Mouse (Mus musculus): ENCODE results near the gene Banf1. TPM values are rescaled to one million over a fixed set of nuclear protein-coding genes. Genes with fewer than 3 reads are reported as not detected.
"Not testable (repeated sequence)": the region's sequence is repeated elsewhere in the genome, so short reads cannot be mapped to it uniquely, and the experiment has no call there.

Banf1 gene
- 392 and 402 TPM in 2 replicates for polyA plus RNA-seq (2016; fragmentation: Nextera tagmentation; extraction: Ambion mirVana)

GRCm38 (mm10) chr19:5367053-5367359 lies at the start of gene Banf1:
Gene Banf1, minus strand, starts transcription at chr19:5367168.
- peak within 1 kb of the TSS; percentile 95 for H3K27ac ChIP-seq (replicated peaks)
- no peak; the same call in 1 of the 2 replicates for ATAC-seq (ENCODE audit: low FRiP score, low read depth)
- H3K27me3 ChIP-seq, result no peaks in the 10 kb centered on the region
- 0% methylated on average over 33 of the region's 33 CpGs for WGBS
- peak within 1 kb of the TSS; percentile 94 for H3K4me2 ChIP-seq (replicated peaks)
- peaks cover 22% of the 10 kb centered on the region for H3K4me1 ChIP-seq
- peaks cover 59% of the 10 kb centered on the region for H3K36me3 ChIP-seq
- peak within 1 kb of the TSS; percentile 97 for H3K4me3 ChIP-seq
- peak within 1 kb of the TSS; percentile 85 for H3K9ac ChIP-seq (replicated peaks)
- no peaks in the 10 kb centered on the region for H3K9me3 ChIP-seq

GRCm38 (mm10) chr19:5414534-5414957 lies 47.6 kb upstream of the Banf1 start:
- Histone ChIP-seq H3K36me3 (peaks cover 5% of the 10 kb centered on the region; the same call in 1 of the 2 replicates), H3K4me2 (replicated peaks) (no peak overlapping the region), H3K27me3 (no peaks in the 10 kb centered on the region), H3K9ac (replicated peaks) (no peak overlapping the region), H3K4me3 (no peak overlapping the region), H3K4me1 (no peaks in the 10 kb centered on the region), H3K27ac (replicated peaks) (no peak overlapping the region), H3K9me3 (no peaks in the 10 kb centered on the region)
- WGBS, result 67% methylated on average over 2 of the region's 2 CpGs
- ATAC-seq (ENCODE audit: low FRiP score, low read depth), result no peak

- Histone ChIP-seq H3K27me3 (no peaks in the 10 kb centered on the region), H3K9me3 (no peaks in the 10 kb centered on the region), H3K27ac (replicated peaks) (no peak overlapping the region), H3K4me2 (replicated peaks) (no peak overlapping the region), H3K9ac (replicated peaks) (no peak overlapping the region), H3K36me3 (no peaks in the 10 kb centered on the region), H3K4me3 (no peak overlapping the region), H3K4me1 (no peaks in the 10 kb centered on the region)
- ATAC-seq (ENCODE audit: low FRiP score, low read depth), result no peak
- 68% methylated on average over 4 of the region's 4 CpGs for WGBS
Measured at GRCm38 (mm10) chr19:5413840-5414239, 46.9 kb upstream of the Banf1 start.

- no peak overlapping the region for H3K4me2 ChIP-seq (replicated peaks)
- no peak overlapping the region for H3K4me3 ChIP-seq
- H3K36me3 ChIP-seq, result no peaks in the 10 kb centered on the region
- H3K27ac ChIP-seq (replicated peaks), result no peak overlapping the region
- H3K4me1 ChIP-seq, result peaks cover 7% of the 10 kb centered on the region; the same call in 1 of the 2 replicates
- WGBS, result 73% methylated on average over 5 of the region's 5 CpGs
- no peaks in the 10 kb centered on the region for H3K27me3 ChIP-seq
- H3K9me3 ChIP-seq, result no peaks in the 10 kb centered on the region
- no peak for ATAC-seq (ENCODE audit: low FRiP score, low read depth)
- no peak overlapping the region for H3K9ac ChIP-seq (replicated peaks)
Measured at GRCm38 (mm10) chr19:5411961-5412360, 45.0 kb upstream of the Banf1 start.

- H3K36me3 ChIP-seq, result no peaks in the 10 kb centered on the region
- peaks cover 12% of the 10 kb centered on the region for H3K4me1 ChIP-seq
- no peak overlapping the region for H3K4me3 ChIP-seq
- WGBS, result 91% methylated on average over 5 of the region's 5 CpGs
- no peak overlapping the region for H3K9ac ChIP-seq (replicated peaks)
- H3K9me3 ChIP-seq, result no peaks in the 10 kb centered on the region
- no peak for ATAC-seq (ENCODE audit: low FRiP score, low read depth)
- no peak overlapping the region for H3K4me2 ChIP-seq (replicated peaks)
- H3K27ac ChIP-seq (replicated peaks), result no peak overlapping the region
- H3K27me3 ChIP-seq, result no peaks in the 10 kb centered on the region
Measured at GRCm38 (mm10) chr19:5410641-5411040, 43.7 kb upstream of the Banf1 start.

- H3K4me2 ChIP-seq (replicated peaks), result no peak overlapping the region
- ATAC-seq (ENCODE audit: low FRiP score, low read depth), result no peak
- WGBS, result 77% methylated on average over 5 of the region's 5 CpGs
- H3K4me3 ChIP-seq, result no peak overlapping the region
- no peak overlapping the region for H3K27ac ChIP-seq (replicated peaks)
- no peaks in the 10 kb centered on the region for H3K27me3 ChIP-seq
- no peaks in the 10 kb centered on the region for H3K9me3 ChIP-seq
- peaks cover 12% of the 10 kb centered on the region for H3K4me1 ChIP-seq
- no peaks in the 10 kb centered on the region for H3K36me3 ChIP-seq
- no peak overlapping the region for H3K9ac ChIP-seq (replicated peaks)
Measured at GRCm38 (mm10) chr19:5409068-5409467, 42.1 kb upstream of the Banf1 start.

GRCm38 (mm10) chr19:5408057-5409001 lies 41.4 kb upstream of the Banf1 start:
- Histone ChIP-seq H3K36me3 (no peaks in the 10 kb centered on the region), H3K4me1 (peaks cover 12% of the 10 kb centered on the region), H3K4me2 (replicated peaks) (peak overlapping the region; percentile 75), H3K9me3 (no peaks in the 10 kb centered on the region), H3K27me3 (no peaks in the 10 kb centered on the region), H3K4me3 (no peak overlapping the region), H3K27ac (replicated peaks) (no peak overlapping the region), H3K9ac (replicated peaks) (peak overlapping the region; percentile 63)
- 89% methylated on average over 13 of the region's 13 CpGs for WGBS
- ATAC-seq (ENCODE audit: low FRiP score, low read depth), result no peak

GRCm38 (mm10) chr19:5407133-5407532 lies 40.2 kb upstream of the Banf1 start:
- 14% methylated on average over 7 of the region's 7 CpGs for WGBS
- Histone ChIP-seq H3K36me3 (no peaks in the 10 kb centered on the region), H3K9ac (replicated peaks) (peak overlapping the region; percentile 63), H3K4me3 (peak overlapping the region; percentile 59), H3K4me2 (replicated peaks) (peak overlapping the region; percentile 75), H3K9me3 (no peaks in the 10 kb centered on the region), H3K27ac (replicated peaks) (peak overlapping the region; percentile 81), H3K4me1 (peaks cover 12% of the 10 kb centered on the region), H3K27me3 (no peaks in the 10 kb centered on the region)
- ATAC-seq (ENCODE audit: low FRiP score, low read depth), result peak; percentile 25

- H3K9me3 ChIP-seq, H3K27me3 ChIP-seq, H3K36me3 ChIP-seq: not testable (repeated sequence)
- H3K4me3 ChIP-seq, result peak overlapping the region; percentile 59
- H3K27ac ChIP-seq (replicated peaks), result peak overlapping the region; percentile 81
- H3K4me2 ChIP-seq (replicated peaks), result peak overlapping the region; percentile 75
- H3K4me1 ChIP-seq, result peaks cover 12% of the 10 kb centered on the region
- peak overlapping the region; percentile 63 for H3K9ac ChIP-seq (replicated peaks)
- 13% methylated on average over 25 of the region's 25 CpGs for WGBS
- peak; percentile 84 for ATAC-seq (ENCODE audit: low FRiP score, low read depth)
Measured at GRCm38 (mm10) chr19:5406531-5407126, 39.7 kb upstream of the Banf1 start.

- WGBS, result 29% methylated on average over 7 of the region's 7 CpGs
- Histone ChIP-seq H3K9me3 (no peaks in the 10 kb centered on the region), H3K27ac (replicated peaks) (peak overlapping the region; percentile 54; the same call in 1 of the 2 replicates), H3K9ac (replicated peaks) (peak overlapping the region; percentile 43; the same call in 1 of the 2 replicates), H3K27me3 (no peaks in the 10 kb centered on the region), H3K4me3 (peak overlapping the region; percentile 36), H3K36me3 (no peaks in the 10 kb centered on the region), H3K4me2 (replicated peaks) (peak overlapping the region; percentile 56), H3K4me1 (peaks cover 12% of the 10 kb centered on the region)
- ATAC-seq (ENCODE audit: low FRiP score, low read depth), result no peak
Measured at GRCm38 (mm10) chr19:5405924-5406323, 39.0 kb upstream of the Banf1 start.

- no peaks in the 10 kb centered on the region for H3K36me3 ChIP-seq
- 75% methylated on average over 8 of the region's 8 CpGs for WGBS
Measured at GRCm38 (mm10) chr19:5402293-5402692, 35.3 kb upstream of the Banf1 start, which contains the start of gene Tsga10ip. Gene Tsga10ip, minus strand, starts transcription at chr19:5402526.

GRCm38 (mm10) chr19:5401073-5401472 lies 34.1 kb upstream of the Banf1 start:
- H3K36me3 ChIP-seq; H3K9ac ChIP-seq (replicated peaks); H3K9me3 ChIP-seq; H3K4me2 ChIP-seq (replicated peaks); H3K4me3 ChIP-seq; H3K27me3 ChIP-seq; ATAC-seq (ENCODE audit: low FRiP score, low read depth); H3K4me1 ChIP-seq; H3K27ac ChIP-seq (replicated peaks): not testable (repeated sequence)
- 78% methylated on average over 4 of the region's 4 CpGs for WGBS

More at GRCm38 (mm10) chr19:5402293-5402692, 35.3 kb upstream of the Banf1 start, which contains the start of gene Tsga10ip:
- Histone ChIP-seq H3K9me3 (no peaks in the 10 kb centered on the region), H3K4me2 (replicated peaks) (no peak within 1 kb of the TSS), H3K4me3 (no peak within 1 kb of the TSS), H3K9ac (replicated peaks) (no peak within 1 kb of the TSS), H3K27ac (replicated peaks) (no peak within 1 kb of the TSS), H3K4me1 (peaks cover 4% of the 10 kb centered on the region), H3K27me3 (no peaks in the 10 kb centered on the region)
- no peak for ATAC-seq (ENCODE audit: low FRiP score, low read depth)

All from midbrain, embryonic 12.5 days (tissue).